Comparison of ENCODE assay signal across 10 mouse cellular contexts in the genomic region with DNA sequence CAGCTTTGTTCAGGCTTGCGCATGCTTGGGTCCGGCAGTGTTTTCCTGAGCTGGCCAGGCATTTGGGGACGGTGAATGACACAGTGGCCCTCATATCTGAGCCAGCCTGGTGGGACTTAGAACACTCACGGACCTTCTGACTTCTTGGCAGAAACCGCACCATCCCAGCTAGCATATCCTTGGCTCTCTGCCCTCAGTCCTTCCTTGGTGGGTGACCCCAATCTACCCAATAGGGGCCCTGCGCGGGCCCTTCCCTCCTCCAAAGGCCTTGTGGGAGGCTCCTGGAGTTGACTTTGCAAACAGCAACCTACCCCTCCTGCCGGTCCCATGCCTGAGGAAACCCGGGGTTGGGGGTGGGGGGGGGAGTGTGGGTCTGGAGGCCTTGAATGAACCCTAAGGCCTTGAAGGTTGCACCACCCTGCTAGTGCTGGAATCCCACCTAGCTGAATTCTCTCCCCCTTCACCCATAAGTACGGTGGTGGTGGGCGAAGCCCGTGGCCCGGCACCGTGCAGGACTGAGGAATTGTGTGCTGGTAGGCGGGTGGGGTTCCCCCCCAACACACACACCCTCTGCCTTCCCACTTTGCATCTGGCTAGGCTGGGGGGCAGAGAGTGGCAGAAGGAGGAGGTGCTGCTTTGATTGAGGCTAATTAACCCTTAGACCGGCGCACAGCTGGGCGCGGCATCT. TPM values are rescaled to one million over a fixed set of nuclear protein-coding genes. Genes with fewer than 3 reads are reported as not detected.
A peak's percentile ranks its signal among the peaks of the same experiment; 100 is the strongest.
DNase-seq lines count a peak whose midpoint lies in the region; ATAC-seq lines count a peak whose summit lies in the region.
"Had no signal": no experiment of that assay in that cellular context is flagged by ENCODE, and none has a peak within 500 bp of the region (broad histone marks: within the 10 kb centered on the region; RNA-seq: fewer than 3 reads in every experiment).

No protein-coding gene starts in this region.

- no peaks in the 10 kb centered on the region; the same call in 1 of the 2 replicates for H3K27me3 ChIP-seq in embryonic facial prominence, embryonic 13.5 days

- WGBS in embryonic facial prominence, embryonic 13.5 days, result 29% methylated on average over 19 of the region's 19 CpGs

- H3K9ac ChIP-seq in embryonic facial prominence, embryonic 13.5 days, result no peak overlapping the region

- H3K27ac ChIP-seq in embryonic facial prominence, embryonic 13.5 days, result no peak overlapping the region

- DNase-seq in adrenal gland, postnatal 14 days, result peak; percentile 58
- no peak for DNase-seq in adrenal gland, postnatal 4 days (ENCODE audit: low spot score in 2 of 2)
- peak; percentile 16 for DNase-seq in induced T-regulatory cell, adult 2 months (ENCODE audit: low read depth)
- DNase-seq in naive thymus-derived CD4-positive, alpha-beta T cell, adult 2 months (ENCODE audit: low read depth), result peak; percentile 11
- no peak for DNase-seq in left cerebral cortex, adult 9 months (ENCODE audit: low spot score in 2 of 2)
- no peak for DNase-seq in thymus, postnatal 25 days
- DNase-seq in cerebellum, postnatal 36 days, result no peak
- DNase-seq: lung, adult 2 months had no signal

- no peaks in the 10 kb centered on the region for H3K36me3 ChIP-seq in embryonic facial prominence, embryonic 13.5 days

- H3K9me3 ChIP-seq in embryonic facial prominence, embryonic 13.5 days, result no peaks in the 10 kb centered on the region

- H3K4me3 ChIP-seq in embryonic facial prominence, embryonic 13.5 days, result no peak overlapping the region

- H3K4me1 ChIP-seq in embryonic facial prominence, embryonic 13.5 days, result peaks cover 36% of the 10 kb centered on the region

- H3K4me2 ChIP-seq in embryonic facial prominence, embryonic 13.5 days, result peak overlapping the region; percentile 5; the same call in 1 of the 2 replicates

- ATAC-seq in embryonic facial prominence, embryonic 13.5 days (ENCODE audit: insufficient number of reproducible peaks, insufficient read depth, low FRiP score, low TSS enrichment, low read depth), result no peak

RNA-seq across cellular contexts. Expression of a gene that starts 9.6 kb away (rescaled TPM):
- total RNA-seq in adrenal gland, postnatal 14 days (2021), result 0.85 and 1.1 TPM in 2 replicates
- 1 to 10 TPM; 1.7 to 2.9 TPM for total RNA-seq in adrenal gland, postnatal 4 days (2021)
- polyA plus RNA-seq in embryonic facial prominence, embryonic 13.5 days (2015; fragmentation: Nextera tagmentation; extraction: Ambion mirVana), result 2.8 and 3.9 TPM in 2 replicates

RNA-seq across cellular contexts. Expression of a gene that starts 21.2 kb away (rescaled TPM):
- total RNA-seq in adrenal gland, postnatal 14 days (2021), result 12.3 and 27.0 TPM in 2 replicates
- total RNA-seq in adrenal gland, postnatal 4 days (2021), result 10 to 100 TPM in 1 of 2 experiments, 1 to 10 TPM in 1; 9.1 to 10.8 TPM
- polyA plus RNA-seq in embryonic facial prominence, embryonic 13.5 days (2015; fragmentation: Nextera tagmentation; extraction: Ambion mirVana), result 8.3 and 10.1 TPM in 2 replicates

RNA-seq across cellular contexts. Expression of a gene that starts 46.3 kb away (rescaled TPM):
- total RNA-seq in adrenal gland, postnatal 14 days (2021), result not detected in 2 replicates
- 1 to 10 TPM in 1 of 2 experiments, under 1 TPM in 1; 0.23 to 5.6 TPM for total RNA-seq in adrenal gland, postnatal 4 days (2021)
- not detected in 2 replicates for polyA plus RNA-seq in embryonic facial prominence, embryonic 13.5 days (2015; fragmentation: Nextera tagmentation; extraction: Ambion mirVana)
- total RNA-seq: gastrocnemius, postnatal 14 days had no signal
- polyA plus RNA-seq: lung, adult 2 months had no signal

Comparison
In these comparisons a context has a peak if more than half of its experiments do, and no peak if none do; other contexts are left out.
1. DNase-seq: peak in adrenal gland, postnatal 14 days (single experiment), induced T-regulatory cell, adult 2 months (single experiment) and naive thymus-derived CD4-positive, alpha-beta T cell, adult 2 months (single experiment); none in adrenal gland, postnatal 4 days (0 of 2), left cerebral cortex, adult 9 months (0 of 2), thymus, postnatal 25 days (single experiment) and cerebellum, postnatal 36 days (0 of 2).